Mouse (Mus musculus): Measurements from ENCODE around the gene Sp8.

DNA sequence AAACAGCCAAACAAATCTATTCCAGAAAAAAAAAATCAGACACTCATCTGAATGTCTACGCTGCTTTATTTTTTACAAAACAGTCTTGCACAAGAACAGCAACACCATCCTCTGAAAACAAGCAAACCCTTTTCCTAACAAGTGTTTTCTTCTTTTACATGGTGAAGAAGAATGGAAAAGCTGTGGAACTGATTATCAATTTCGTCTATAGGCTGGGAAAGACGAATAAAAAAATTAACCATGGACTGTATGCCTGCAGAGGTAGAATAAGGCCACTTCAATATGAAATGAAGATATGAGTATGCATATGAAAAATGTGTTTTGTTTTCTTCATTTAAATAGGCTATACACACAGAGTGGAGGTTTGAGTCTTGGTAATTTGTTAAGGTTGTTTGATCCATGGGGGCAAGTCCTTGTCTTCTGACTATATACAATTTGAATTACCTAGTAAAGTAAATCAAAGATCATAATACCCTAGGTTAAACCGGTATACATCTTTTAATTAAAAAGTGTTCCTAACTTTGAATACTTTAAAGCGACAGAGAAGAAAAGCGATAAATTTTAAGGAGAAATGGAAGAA is 4.1 kb upstream of the Sp8 start:
- TF ChIP-seq FLI1 (IDR thresholded peaks at IDR 0.05; ENCODE audit: low read length) (no peak), GATA1 (IDR thresholded peaks at IDR 0.05; ENCODE audit: borderline replicate concordance, low read length) (no peak)

All from megakaryocyte, embryonic 14.5 days (primary cell).